Mouse (Mus musculus) brain, embryonic 14.5 days (tissue): ENCODE data around the gene Hist2h4.

Experiments
- CTCF ChIP-seq: fragments of 200-500 bp; IDR thresholded peaks from 2 replicates; pipeline ENCODE4 v1.5.1; 2012; ENCODE audit warnings: inconsistent platforms, mild to moderate bottlenecking, moderate library complexity, borderline replicate concordance; ENCODE audit not compliant: insufficient read depth, insufficient read length; ENCODE audit errors: extremely low read depth
- POLR2A ChIP-seq: fragments of 200-500 bp; IDR thresholded peaks from 2 replicates; pipeline ENCODE4 v1.6.1; 2012; ENCODE audit warnings: mild to moderate bottlenecking, inconsistent platforms, borderline replicate concordance; ENCODE audit not compliant: poor library complexity, insufficient read depth, insufficient read length, severe bottlenecking; ENCODE audit errors: extremely low read depth

DNA sequence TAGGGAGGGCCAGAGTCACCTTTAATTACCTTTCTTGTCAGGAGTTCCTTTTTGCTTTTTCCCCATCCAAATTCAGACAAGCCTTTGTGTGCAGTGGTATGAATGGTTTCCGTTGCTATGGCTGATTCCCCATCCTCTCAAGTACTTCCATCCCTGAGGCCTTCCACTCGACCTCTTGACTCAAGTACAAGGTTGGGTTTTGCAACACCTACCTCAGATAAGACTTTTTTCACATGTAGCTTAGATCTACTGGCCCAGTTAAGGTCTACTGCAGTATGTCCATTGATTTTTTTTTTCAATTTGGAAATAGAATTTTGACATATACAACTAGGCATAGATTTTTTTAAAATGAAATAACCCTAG, 31.4 kb downstream of the Hist2h4 start:
- TF ChIP-seq CTCF (no peak), POLR2A (no peak)
